Mouse (Mus musculus) gastrocnemius, postnatal 36 days (tissue): ENCODE data around the gene Gtf2f1. TPM values are rescaled to one million over a fixed set of nuclear protein-coding genes. Genes with fewer than 3 reads are reported as not detected.
"Not testable (repeated sequence)": the region's sequence is repeated elsewhere in the genome, so short reads cannot be mapped to it uniquely, and the experiment has no call there.

Experiments used
- DNase-seq, 2 experiments: peaks; one replicate each; pipeline ENCODE4 v3.0.0; 2022
- intact Hi-C: fragments of 180-260 bp; cut with DNase I; formaldehyde crosslinking; loops from one replicate; pipeline ENCODE4 v1.15.1; 2025
- long read RNA-seq, 2 experiments: library from polyadenylated mRNA; stranded (forward); transcript quantifications; one replicate each; pipeline ENCODE4 v2.0.0; 2021
- total RNA-seq, 2 experiments: library from RNA; stranded (reverse); gene quantifications; 2 replicates each; pipeline ENCODE4 v1.2.3; 2021

The Gtf2f1 gene
- total RNA-seq = 10 to 100 TPM; 15.1 to 16.8 TPM
- long read RNA-seq, experiment 1, transcript Gtf2f1-201 (13 exons, 1,717 nt) = major isoform, 16 of 31 reads
- long read RNA-seq, experiment 1, partial matches to known transcripts = 13 of 31 reads
- long read RNA-seq, experiment 1, other reads (novel, unspliced or antisense) = 2 of 31 reads
- long read RNA-seq, experiment 2, transcript Gtf2f1-201 (13 exons, 1,717 nt) = major isoform, 16 of 22 reads
- long read RNA-seq, experiment 2, partial matches to known transcripts = 4 of 22 reads
- long read RNA-seq, experiment 2, other reads (novel, unspliced or antisense) = 2 of 22 reads

DNA sequence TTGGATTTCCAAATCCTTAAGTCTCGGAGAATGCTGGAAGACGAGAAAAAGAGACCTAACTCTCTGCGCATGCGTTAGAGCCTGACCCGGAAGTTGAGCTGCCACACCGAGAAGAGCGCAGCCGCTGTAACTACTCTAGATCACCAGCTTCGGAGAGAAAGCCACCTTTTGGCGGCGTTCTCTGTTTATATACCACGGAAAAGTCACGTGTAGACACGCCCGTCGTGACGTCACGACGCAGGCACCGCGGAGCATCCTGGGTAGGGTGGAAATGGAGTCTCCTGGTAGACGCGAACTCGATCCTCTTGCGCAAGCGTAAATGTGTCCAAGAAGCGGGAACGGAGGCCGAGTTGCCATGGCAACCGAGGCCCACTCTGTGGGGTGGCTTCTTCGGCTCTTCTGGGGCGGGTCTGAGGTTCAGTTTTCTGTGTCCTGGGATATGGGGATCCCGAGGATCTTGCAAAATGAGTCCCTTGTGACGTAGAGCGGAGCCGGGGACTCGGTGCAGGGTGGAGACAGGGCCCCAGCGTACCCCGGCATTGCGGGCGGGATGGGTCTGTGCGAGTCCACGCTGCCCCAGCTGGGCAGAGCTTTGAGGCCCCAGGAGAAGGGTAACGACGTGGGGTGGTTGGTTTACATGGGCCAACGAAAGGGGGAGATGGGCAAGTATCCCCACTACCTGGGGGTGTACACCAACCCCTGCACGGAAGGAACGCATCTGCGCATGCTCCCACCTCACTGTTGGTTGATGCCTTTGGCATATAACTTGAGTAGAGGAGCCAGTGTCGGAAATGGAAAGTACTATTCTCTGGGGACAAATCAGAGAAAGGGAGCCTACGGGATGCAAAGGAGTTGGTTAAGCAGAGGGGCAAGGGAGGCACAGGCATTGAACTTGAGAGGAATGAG, at the start of gene Gtf2f1, which contains the start of gene Gm17949:
Gene Gtf2f1 (minus strand): TSS at position 53 of the 906 bp plus-strand sequence.
Gene Gm17949 (plus strand): TSS at position 234 of the 906 bp plus-strand sequence.
- peak; percentile 87 to 89 for DNase-seq
- intact Hi-C loops = loop anchor here (2.0 kb wide), 1 partner anchor 19 kb away; the partner anchor contains the start of gene Khsrp

DNA sequence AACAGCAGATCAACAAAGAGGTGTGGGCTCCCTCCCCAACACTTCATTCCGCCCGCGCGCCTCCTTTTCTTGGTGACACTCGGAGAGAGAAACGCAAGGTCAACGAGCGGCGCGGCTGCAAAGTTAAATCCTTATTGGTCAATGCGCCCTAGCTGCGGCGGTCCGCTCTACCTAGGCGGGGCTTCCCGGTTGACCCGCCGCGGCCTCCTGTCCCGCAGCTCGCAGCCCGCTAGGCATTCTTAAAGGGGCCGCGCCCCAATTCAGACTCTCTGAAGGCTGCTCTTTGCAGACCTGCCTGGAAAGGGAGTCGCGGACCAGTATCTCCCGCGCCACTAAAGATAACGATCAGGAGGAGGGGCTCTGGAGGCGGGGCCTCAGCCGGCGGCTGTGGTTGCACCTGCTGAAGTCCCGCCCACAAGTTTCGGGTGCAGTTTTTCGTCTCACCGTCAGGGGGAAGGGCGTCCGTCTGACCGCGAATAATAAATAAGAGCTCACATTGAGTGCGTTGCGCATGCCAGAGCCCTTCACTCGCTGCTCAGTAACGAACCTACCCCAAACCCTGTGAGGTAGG, 49.2 kb upstream of the Gtf2f1 start:
- intact Hi-C loops = loop anchor here (5.0 to 10.0 kb wide), 2 partner anchors 63 to 104 kb away; partner anchors contain the start of gene Alkbh7
- peak; percentile 90 to 94 for DNase-seq

DNA sequence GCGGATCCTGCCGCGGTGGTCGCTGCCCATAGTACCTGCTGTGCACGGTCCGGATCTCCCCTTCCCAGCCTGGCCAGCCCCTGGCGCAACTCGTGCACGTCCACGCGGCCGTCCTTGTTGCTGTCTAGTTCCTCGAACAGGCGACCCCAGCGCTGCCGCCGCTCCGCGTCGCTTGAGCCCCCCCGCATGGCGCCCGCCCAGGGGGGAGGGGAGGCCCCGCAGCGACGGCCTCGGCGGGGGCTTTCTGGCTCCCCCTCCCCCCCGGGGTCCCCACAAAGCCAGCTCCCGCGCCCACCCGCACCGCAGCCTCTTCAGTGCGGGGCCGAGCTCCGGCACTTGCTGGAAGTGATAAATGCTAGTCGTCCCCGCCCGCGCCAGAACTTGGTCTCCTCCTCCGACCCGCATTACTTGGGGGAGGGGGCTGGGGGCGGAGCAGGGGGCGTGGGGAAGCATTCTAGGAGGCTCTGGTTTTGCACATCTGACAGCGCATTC, 48.4 kb upstream of the Gtf2f1 start, which contains the start of gene Slc25a23:
Gene Slc25a23 (minus strand): TSS at position 378 of the 492 bp plus-strand sequence.
- intact Hi-C loops = loop anchor here (5.0 kb wide), 1 partner anchor 232 kb away; no protein-coding TSS in a partner anchor
- peak; percentile 45 to 48 for DNase-seq

DNA sequence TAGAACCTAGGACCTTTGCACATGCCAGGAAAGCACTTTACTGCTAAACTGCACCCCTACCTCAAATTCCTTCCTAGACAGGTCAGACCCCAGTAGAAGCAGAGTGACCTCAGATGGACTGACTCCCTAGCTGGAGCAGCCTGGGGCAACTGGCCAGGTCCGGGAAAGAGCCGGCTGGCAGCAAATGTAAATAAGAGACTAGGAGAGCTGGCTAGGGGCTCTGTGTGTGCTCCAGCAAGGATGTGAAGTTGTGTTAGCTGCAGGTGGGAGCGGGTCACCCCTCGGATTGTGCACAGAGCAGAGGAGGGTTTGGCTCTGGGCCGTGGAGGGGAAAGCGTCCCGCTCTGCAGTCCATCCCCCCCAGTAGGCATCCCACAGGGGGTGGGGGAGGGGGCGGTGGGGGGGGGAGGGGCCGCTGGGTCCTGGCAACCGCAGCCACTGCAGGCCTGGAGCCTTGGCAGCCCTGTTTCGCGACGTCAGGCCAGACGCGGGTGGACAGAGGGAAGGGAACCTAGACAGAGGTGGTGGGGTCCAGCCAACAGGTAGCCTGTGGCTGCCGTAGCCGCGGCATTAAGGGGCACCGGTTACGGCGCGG, 47.9 kb upstream of the Gtf2f1 start, which contains the start of gene Crb3:
Gene Crb3 (plus strand): TSS at position 215 of the 595 bp plus-strand sequence.
- peak; percentile 27 to 31 for DNase-seq
- intact Hi-C loops = loop anchor here (5.0 kb wide), 1 partner anchor 232 kb away; no protein-coding TSS in a partner anchor

DNA sequence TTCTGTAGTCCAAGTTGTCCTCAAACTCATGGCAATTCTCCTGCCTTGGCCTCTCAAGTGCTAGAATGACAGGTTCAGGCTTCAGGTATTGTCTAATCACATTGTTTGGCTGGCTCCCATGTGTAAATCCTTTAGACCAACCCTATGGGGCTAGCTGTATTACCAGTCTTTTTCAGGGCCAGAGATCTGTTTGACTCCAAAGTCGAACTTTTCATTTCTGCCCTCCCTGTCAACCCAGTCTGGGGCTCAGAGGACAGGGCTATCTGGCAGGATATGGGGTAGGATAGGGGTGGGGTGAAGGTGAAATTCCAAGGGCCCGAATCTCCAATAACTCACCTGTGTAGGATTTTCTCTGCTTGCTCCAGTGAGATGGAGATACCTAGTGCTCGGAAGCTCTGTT, 45.2 kb upstream of the Gtf2f1 start:
- no peak for DNase-seq
- intact Hi-C loops = loop anchor here (5.0 kb wide), 1 partner anchor 229 kb away; no protein-coding TSS in a partner anchor

DNA sequence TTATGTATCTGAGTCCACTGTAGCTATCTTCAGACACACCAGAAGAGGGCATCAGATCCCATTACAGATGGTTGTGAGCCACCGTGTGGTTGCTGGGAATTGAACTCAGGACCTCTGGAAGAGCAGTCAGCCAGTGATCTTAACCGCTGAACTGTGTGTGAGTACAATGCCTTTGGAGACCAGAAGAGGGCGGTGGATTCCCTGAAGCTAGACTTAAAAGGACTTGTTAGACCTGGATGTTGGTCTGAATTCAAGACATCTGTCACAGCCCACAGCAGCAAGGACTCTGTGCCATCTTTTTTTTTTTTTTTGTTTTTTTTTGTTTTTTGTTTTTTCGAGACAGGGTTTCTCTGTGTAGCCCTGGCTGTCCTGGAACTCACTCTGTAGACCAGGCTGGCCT, 40.6 kb upstream of the Gtf2f1 start:
- intact Hi-C loops, DNase-seq: not testable (repeated sequence)

DNA sequence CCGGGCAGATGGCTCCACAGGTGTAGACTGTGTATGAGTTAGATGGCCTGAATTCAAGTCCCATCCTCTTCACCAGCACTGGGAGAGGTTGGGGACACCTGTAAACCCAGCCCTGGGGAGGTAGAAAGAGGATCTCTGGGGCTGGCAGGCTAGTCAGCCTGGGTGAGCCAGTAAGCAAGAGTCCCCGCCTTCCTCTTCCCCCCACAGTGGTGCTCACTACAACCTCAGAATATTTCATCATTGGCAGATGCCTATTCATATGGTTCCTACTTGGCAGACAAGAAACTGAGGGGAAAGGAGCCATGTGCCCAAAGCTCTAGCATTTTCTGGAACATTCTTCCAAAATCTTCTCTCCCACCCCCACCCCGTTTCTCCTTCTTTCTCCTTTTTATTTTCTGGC, 37.7 kb upstream of the Gtf2f1 start:
- DNase-seq = no peak
- intact Hi-C loops = no loop called here

DNA sequence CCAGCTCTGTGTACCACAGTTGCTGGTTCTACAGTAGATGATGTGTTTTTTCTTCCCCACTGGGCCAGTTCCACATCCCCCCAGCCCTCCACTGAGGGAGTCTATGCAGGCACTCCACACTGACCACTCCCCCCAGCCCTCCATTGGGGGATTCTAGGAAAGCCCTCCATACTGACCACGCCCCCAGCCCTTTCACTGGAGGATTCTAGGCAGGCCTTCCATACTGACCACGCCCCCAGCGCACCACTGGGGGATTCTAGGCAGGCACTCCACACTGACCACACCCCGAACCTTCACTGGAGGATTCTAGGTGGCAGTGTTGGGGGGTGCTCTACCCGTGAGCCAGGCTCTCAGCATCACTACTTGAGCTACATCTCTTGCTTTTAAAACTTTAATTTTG, 36.3 kb upstream of the Gtf2f1 start:
- no peak for DNase-seq
- intact Hi-C loops = no loop called here

DNA sequence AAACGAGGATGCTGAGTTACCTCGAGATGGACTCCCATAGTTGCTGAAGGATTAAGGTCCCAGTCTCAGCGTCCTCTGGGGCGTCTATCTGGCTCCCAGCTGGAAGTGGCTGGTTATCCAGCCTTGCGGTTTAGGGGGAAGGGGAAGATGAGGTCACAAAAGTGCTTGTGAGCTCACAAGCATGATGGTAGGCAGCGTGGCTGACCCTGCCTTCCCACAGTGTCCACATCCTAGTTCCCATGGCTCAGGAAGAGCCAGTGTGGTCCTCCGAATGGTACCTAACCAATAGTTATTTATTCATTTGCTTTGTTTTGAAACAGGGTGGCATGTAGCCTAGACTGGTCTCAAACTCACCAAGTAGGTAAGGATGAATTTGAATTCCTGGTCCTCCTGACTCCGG, 30.5 kb upstream of the Gtf2f1 start, which contains the start of gene Slc25a41:
Gene Slc25a41 (minus strand): TSS at position 101 of the 400 bp plus-strand sequence.
- no peak for DNase-seq
- intact Hi-C loops = no loop called here

DNA sequence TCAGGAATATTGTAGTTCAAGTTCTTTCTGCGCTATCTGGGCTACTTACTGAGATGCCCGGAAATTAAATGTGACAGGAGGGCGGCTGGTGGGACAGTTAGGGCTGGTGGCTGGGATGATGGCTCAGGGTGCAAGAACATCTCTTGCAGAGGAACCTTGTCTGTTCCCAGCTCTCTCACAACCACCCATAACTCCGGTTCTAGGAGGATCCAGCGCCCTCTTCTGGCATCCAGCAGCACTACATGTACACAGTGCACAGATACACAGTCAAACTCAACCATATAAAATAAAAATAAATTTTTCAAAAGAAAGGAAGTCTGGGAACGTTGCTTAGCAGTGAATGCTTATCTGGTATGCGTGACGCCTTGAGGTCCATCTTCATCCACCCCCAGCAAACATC, 27.9 kb upstream of the Gtf2f1 start:
- DNase-seq = no peak
- intact Hi-C loops = no loop called here

DNA sequence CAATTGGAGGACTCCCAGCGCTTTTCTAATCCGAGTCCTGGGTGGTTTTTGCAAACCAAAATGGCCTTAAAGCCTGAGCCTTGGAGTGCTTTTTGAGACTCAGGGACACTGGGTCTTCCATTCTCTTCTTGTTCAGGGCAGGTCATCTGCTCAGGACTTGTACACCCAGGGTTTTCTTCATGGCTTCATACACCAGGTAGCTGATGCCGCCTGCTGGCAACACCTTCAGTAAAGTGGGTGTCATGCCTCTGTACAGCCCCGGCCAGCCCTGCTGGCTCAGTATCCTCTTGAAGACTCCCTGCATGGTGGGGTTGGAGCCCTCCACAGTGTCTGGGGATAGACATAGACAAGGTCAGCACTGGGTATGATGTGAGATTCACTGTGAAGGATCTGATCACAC, 21.8 kb upstream of the Gtf2f1 start:
- no peak for DNase-seq
- intact Hi-C loops = loop anchor here (5.0 kb wide), 1 partner anchor 941 kb away; no protein-coding TSS in a partner anchor

DNA sequence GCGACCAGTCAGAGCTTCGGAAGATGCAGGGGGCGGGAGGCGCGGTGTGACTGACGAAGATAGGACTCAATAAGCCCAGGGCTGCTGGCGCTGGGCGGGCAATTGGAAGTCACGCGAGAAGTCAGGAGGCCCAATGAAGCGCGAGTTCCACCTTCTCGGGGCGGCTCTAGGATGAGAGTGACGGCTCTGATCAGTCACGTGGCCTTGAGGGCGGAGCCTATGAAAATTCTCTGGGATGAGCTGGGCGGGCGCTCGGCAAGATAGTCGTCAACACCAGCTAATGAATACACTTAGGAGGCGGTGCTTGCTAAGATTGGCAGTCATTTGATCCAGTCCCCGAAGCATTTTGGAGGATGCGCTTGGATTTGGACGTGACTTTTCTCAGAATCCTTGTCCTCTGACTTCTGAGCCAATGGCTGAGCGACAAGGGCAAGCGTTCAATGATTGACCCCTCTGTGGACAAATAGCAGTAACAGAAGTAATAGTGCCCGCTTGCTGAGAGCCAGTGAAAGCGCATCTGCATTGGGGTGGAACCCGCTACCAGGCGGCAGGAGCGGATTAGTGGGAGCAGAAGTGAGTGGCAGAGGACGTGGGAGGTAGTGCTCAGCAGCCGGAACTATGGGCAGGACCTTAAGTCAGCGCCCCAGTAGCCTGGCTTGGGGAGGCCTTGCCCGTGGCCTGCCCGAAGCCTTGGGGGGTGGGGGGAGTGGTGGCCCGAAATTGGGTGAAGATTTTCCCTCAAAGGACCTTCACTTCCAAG, 20.8 kb upstream of the Gtf2f1 start:
- intact Hi-C loops = loop anchor here (2.0 to 5.0 kb wide), 2 partner anchors 19 to 940 kb away; no protein-coding TSS in a partner anchor
- DNase-seq = peak; percentile 98 to 99

DNA sequence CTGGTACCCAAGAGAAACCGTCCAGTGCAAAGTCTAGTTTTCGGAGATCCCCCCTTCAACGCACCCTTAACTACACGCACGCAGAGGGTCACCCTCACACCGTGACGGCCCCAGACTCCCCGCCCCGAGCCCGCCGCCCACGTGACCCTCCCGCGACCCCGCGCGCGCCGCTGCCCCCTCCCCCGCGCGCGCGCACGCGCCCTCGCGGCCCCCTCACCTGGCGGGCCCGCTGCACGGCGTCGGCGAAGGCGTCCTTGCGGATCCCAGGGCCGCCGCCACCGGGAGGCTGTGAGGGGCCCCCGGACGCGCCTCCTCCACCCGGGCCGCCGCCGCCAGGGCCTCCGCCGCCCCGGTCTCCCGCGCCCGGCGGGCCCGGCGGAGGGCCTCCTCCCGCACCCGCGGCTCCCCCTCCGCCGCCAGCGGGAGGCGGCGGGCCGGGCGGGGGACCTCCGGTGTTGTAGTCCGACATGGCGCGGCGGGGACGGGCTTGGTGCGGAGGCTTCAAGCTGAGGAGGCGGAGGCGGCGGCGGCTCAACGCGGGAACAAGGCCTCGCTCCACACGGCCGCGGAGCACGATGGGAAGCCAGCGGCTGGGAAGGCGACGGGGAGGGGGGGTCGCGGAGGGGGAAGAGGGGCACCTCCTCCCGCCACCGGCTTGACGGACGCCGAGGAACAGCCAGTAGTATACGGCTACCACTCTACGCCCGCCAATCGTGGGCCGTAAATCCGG, 20.0 kb upstream of the Gtf2f1 start, which contains the start of gene Khsrp:
Gene Khsrp (minus strand): TSS at position 592 of the 730 bp plus-strand sequence.
- intact Hi-C loops = loop anchor here (2.0 to 5.0 kb wide), 2 partner anchors 18 to 939 kb away; no protein-coding TSS in a partner anchor
- DNase-seq = no peak

DNA sequence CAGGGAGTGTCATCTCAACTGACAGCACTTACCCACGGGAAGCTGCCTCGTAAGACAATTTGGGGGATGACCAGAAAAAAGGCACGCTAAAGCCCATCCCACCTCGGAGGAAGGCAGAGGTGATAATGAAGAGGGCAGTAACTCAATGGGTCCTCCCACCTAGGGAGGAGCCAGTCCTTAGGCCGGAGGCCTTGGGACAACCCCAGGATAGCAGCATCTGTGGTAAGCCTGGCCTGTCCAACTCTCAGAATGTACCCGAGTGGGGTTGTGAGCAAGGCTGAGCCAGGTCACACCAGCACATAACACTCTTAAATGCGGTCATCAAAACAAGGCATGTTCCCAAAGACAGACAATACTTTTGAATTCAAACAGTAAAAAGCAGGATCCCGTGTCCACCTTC, 18.6 kb upstream of the Gtf2f1 start:
- intact Hi-C loops = loop anchor here (2.0 to 5.0 kb wide), 2 partner anchors 17 to 937 kb away; no protein-coding TSS in a partner anchor
- no peak for DNase-seq

DNA sequence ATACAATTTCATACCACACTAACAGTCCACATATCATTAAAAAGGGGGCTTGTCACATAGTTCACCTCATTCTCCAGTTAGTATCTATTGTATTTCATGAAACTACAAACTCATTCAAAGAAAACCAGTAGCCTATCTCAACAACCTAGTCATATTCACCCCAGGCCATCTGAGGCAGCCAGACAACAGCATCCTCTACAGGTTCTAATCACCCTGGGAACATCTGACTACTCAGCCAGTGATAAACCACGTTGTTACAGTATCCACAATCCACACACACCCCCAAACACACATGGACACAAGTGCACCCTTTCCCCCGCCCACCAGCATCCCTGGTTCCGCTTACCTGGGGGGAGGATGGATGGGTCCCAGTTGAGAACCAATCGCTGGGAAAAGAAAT, 16.4 kb upstream of the Gtf2f1 start:
- intact Hi-C loops = no loop called here
- no peak for DNase-seq

DNA sequence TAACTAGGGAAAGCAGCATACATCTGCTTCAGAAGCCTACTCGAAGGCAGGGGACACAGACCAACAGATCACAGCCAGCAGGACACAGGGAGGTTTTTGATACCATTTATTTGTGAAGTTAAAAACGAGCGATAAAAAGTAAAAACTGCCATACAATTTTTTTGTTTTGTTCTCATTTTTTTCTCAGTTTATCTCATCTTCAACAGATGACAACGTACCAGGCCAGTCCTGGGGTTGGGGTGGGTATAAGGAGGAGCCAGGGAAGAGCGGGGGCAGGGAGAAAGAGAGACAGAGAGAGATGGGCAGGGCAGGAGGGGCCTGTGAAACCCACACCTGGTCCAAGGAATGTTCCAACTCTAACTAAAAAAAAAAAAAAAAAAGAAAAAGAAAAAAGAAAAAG, 9.9 kb upstream of the Gtf2f1 start:
- intact Hi-C loops = no loop called here
- DNase-seq = no peak

DNA sequence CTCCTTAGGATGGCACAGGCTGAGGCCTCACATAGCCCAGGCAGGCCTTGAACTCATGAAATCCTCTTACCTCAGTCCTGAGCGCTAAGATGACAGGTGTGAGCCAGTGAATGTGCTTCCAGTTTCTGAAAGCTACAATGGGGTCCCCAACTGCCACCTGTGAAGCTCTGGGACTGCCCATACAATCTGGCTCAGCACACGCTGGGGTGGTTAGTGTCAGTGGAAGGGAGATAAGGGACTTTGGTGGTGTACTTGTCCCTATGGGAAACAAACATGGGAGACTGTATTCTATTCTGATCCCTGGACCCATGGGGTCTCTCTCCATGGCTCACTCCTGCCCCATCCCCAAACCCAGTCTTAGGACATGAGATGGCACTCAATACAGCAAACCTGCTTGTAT, 8.6 kb upstream of the Gtf2f1 start:
- no peak for DNase-seq
- intact Hi-C loops = no loop called here

DNA sequence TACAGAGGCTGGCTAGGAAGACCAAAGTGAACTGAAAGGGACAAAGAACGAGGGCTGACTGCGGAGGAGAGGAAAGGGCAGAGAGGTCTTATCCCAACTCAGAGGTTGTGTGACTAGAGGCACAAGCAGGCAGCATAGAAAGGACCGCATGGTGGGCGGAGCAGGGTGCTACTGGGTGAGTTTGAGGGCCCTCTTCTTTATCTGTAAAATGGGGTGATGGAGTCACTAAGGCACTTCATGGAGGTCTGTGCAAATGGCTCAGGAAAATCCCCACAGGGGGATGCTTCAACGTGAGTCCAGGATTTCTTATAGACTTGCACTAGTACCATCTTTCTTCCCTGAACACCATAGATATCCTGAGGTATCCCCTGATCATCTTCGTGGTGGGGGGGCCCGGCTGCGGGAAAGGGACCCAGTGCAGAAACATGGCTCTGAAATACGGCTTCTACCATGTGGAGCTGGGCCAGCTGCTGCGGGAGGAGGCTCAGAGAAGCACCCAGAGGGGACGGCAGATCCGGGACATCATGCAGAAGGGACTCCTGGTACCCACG, 1.2 kb upstream of the Gtf2f1 start:
- intact Hi-C loops = loop anchor here (2.0 kb wide), 1 partner anchor 18 kb away; the partner anchor contains the start of gene Khsrp
- no peak for DNase-seq
